Mouse (Mus musculus) forebrain, embryonic 12.5 days (tissue): ENCODE measurements around the gene Agrp. TPM values are rescaled to one million over a fixed set of nuclear protein-coding genes. Genes with fewer than 3 reads are reported as not detected.
"Not testable (repeated sequence)": the region's sequence is repeated elsewhere in the genome, so short reads cannot be mapped to it uniquely, and the experiment has no call there.

Experiments used
- ATAC-seq: fragments of 200-750 bp; cut with Nextera tagmentation; 2 replicates; pipeline ENCODE4 v1.8.0; 2017; ENCODE audit warnings: moderate TSS enrichment; ENCODE audit not compliant: low FRiP score
- H3K27ac ChIP-seq: fragments of 300-500 bp; sonication (generic); 2 replicates; pipeline ENCODE4 v1.5.1; 2016; ENCODE audit warnings: mild to moderate bottlenecking
- H3K27me3 ChIP-seq: fragments of 300-500 bp; sonication (generic); 2 replicates; pipeline ENCODE4 v1.6.1; 2016; ENCODE audit warnings: mild to moderate bottlenecking
- H3K36me3 ChIP-seq: fragments of 300-500 bp; sonication (generic); replicated peaks from 2 replicates; pipeline ENCODE4 v1.6.1; 2016; ENCODE audit warnings: mild to moderate bottlenecking
- H3K4me1 ChIP-seq: fragments of 300-500 bp; sonication (generic); 2 replicates; pipeline ENCODE4 v1.6.1; 2016
- H3K4me2 ChIP-seq: fragments of 300-500 bp; sonication (generic); 2 replicates; pipeline ENCODE4 v1.6.1; 2016; ENCODE audit warnings: mild to moderate bottlenecking, moderate library complexity
- H3K4me3 ChIP-seq: fragments of 300-500 bp; sonication (generic); replicated peaks from 2 replicates; pipeline ENCODE4 v1.5.1; 2016; ENCODE audit warnings: mild to moderate bottlenecking
- H3K9ac ChIP-seq: fragments of 300-500 bp; sonication (generic); 2 replicates; pipeline ENCODE4 v1.6.1; 2016; ENCODE audit warnings: mild to moderate bottlenecking
- H3K9me3 ChIP-seq: fragments of 300-500 bp; sonication (generic); 2 replicates; pipeline ENCODE4 v1.6.1; 2016
- WGBS: fragments of 180-500 bp; shearing (Covaris S2); methylation state at CpG from one replicate; pipeline ENCODE4 v1.1.7; 2016; 5-methylcytosine and 5-hydroxymethylcytosine counted together
- polyA plus RNA-seq: library from polyadenylated mRNA; unstranded; fragments of >200 nt; fragmentation: Nextera tagmentation; extraction: Ambion mirVana; gene quantifications from 2 replicates; pipeline ENCODE4 v1.2.1, GENCODE M21; 2016

Agrp gene
- polyA plus RNA-seq, 1 experiment from 2014 or later = 0.61 TPM

DNA sequence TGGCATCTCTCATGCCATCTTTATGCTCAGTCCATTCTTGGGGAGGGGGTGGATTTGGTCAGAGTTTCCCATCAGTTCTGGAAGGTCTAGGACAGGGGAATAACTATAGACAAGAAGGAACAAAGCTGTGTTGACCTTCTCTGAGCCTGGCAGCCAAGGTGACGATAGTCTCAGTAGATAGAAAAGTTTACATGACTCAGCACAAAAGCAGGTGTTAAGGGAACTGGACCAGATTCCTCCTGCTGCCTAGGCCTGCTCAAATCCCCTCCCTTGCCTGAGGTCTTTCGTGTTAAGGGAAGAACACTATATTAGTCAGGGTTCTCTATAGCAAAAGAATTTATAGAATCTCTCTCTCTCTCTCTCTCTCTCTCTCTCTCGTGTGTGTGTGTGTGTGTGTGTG lies 57.5 kb downstream of the Agrp start:
- no peaks in the 10 kb centered on the region for H3K36me3 ChIP-seq
- no peaks in the 10 kb centered on the region for H3K9me3 ChIP-seq
- no peak for ATAC-seq
- no peaks in the 10 kb centered on the region for H3K27me3 ChIP-seq
- no peak overlapping the region for H3K9ac ChIP-seq
- H3K4me1 ChIP-seq = no peaks in the 10 kb centered on the region
- 70% methylated on average over 3 of the region's 3 CpGs for WGBS
- no peak overlapping the region for H3K27ac ChIP-seq
- no peak overlapping the region for H3K4me3 ChIP-seq
- no peak overlapping the region for H3K4me2 ChIP-seq

DNA sequence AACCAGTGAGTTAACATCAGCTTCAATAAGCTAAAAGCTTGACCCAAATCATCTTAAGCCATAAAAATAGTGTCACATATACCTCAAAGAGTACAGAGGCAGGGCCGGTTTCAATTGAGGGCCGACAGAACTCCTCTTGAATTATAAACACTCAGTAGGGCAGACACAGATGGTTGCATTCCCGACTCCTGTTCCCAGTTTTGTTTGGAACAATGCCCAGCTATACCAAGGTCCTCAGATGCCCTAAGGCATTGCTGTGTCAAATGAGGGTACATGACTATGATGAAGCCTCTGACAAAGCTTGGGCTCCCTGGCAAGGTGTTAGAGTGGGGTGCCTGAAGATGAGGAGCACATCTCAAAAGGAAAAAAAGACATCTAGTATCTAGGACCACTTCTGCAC lies 61.7 kb downstream of the Agrp start:
- no peak overlapping the region for H3K27ac ChIP-seq
- H3K36me3 ChIP-seq = no peaks in the 10 kb centered on the region
- H3K4me1 ChIP-seq = no peaks in the 10 kb centered on the region
- H3K9me3 ChIP-seq = no peaks in the 10 kb centered on the region
- H3K27me3 ChIP-seq = no peaks in the 10 kb centered on the region
- no peak overlapping the region for H3K4me2 ChIP-seq
- no peak for ATAC-seq
- 72% methylated on average over 3 of the region's 3 CpGs for WGBS
- no peak overlapping the region for H3K4me3 ChIP-seq
- H3K9ac ChIP-seq = no peak overlapping the region

DNA sequence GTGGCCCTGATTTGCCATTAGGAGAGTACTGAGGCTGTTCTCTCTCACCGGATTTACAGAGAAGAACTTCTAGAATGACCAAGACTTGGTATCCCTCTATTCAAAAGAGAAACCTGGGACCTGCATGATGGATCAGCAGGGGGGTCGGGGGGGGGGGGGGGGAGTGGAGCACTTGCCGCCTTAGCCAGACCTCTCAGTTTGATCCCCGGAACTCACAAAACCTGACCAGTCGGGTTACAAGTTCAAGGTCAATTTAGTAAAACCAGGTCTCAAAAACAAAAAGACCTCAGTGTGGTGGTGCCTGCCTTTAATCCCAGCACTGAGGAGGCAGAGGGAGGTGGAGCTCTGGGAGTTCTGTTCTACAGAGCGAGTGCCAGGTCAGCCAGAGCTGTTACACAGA lies 62.5 kb downstream of the Agrp start:
- Histone ChIP-seq H3K36me3 (no peaks in the 10 kb centered on the region), H3K4me3 (no peak overlapping the region), H3K9ac (no peak overlapping the region), H3K4me1 (no peaks in the 10 kb centered on the region), H3K27me3 (no peaks in the 10 kb centered on the region), H3K27ac (no peak overlapping the region), H3K9me3 (no peaks in the 10 kb centered on the region), H3K4me2 (no peak overlapping the region)
- 57% methylated on average over 6 of the region's 6 CpGs for WGBS
- ATAC-seq = no peak

DNA sequence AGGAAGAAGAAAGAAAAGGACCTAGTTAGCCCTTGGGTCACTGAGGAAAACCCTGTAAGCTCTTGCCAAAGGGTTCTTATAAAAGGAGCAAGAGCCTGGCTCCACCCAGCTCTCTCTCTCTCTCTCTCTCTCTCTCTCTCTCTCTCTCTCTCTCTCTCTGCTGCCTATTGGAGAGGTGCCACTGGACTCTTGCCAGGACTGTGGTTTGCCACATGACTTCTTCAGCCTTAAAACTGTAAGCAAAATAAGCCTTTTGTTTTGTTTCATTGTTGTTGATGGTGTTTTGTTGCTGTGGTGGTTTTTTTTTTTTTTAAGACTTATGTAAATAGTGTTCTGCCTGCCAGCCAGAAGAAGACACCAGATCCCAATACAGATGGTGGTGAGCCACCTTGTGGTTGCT lies 63.8 kb downstream of the Agrp start:
- Histone ChIP-seq H3K27ac (no peak overlapping the region), H3K9ac (no peak overlapping the region), H3K4me2 (no peak overlapping the region), H3K4me1 (no peaks in the 10 kb centered on the region), H3K36me3 (no peaks in the 10 kb centered on the region), H3K27me3 (no peaks in the 10 kb centered on the region), H3K4me3 (no peak overlapping the region), H3K9me3 (no peaks in the 10 kb centered on the region)
- ATAC-seq = no peak

DNA sequence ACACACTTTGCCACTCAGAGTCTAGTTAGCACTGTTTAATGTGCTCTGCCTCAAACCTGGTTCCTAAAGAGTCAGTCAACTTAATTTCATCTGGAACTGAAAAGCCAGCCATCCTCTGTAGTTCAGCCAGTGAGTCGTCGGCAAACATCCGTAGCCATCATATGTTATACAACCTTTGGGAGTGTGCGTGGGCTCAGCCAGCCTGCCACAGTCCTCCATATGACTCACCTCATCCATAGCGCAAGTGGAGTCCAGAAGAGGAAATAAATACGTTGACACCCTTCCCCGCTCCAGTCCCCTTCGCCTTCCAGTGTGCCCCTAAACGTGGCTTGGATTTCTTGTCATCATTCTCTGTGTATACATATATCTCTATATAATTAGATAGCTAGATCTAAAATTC lies 65.4 kb downstream of the Agrp start:
- H3K27me3 ChIP-seq = no peaks in the 10 kb centered on the region
- WGBS = 93% methylated on average over 9 of the region's 9 CpGs

DNA sequence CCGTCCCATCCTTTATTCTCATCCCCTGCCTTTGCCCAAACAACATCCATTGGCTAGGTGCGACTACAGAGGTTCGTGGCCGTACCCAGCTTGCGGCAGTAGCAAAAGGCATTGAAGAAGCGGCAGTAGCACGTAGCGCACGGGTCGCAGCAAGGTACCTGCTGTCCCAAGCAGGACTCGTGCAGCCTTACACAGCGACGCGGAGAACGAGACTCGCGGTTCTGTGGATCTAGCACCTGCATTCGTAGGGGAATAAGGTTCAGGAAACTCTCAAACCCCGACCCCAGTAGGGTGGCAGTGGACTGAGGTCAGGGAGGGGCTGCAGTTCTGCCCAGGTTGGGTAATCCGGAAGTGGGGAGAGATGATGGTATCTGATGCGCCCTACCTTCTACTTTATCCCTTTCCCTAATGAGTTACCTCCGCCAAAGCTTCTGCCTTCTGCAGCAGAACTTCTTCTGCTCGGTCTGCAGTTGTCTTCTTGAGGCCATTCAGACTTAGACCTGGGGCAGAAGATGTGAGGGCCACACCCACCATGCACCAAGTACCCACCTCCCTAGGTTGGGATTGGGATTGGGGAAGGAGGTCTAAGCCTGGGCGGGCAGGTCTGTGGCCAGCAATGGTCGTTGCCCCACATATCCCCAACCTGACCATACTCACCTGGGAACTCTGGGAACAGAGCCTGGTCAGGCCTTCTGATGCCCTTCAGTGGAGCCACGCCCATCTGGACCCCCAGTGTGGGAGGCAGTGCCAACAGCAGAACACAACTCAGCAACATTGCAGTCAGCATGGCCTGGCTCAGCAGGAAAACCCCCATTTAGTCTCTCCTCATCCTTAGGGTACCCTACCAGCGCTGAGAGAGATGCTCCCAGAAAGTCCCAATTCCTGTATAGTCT lies 70.2 kb downstream of the Agrp start:
- Histone ChIP-seq H3K36me3 (no peaks in the 10 kb centered on the region), H3K27ac (no peak overlapping the region), H3K9me3 (no peaks in the 10 kb centered on the region), H3K9ac (peak overlapping the region; percentile 63), H3K27me3 (no peaks in the 10 kb centered on the region), H3K4me1 (peaks cover 25% of the 10 kb centered on the region), H3K4me2 (peak overlapping the region; percentile 89), H3K4me3 (peak overlapping the region; percentile 63)
- no peak for ATAC-seq
- WGBS = 31% methylated on average over 27 of the region's 27 CpGs

More for the DNA sequence above, 65.4 kb downstream of the Agrp start:
- no peak for ATAC-seq
- Histone ChIP-seq H3K4me1 (peaks cover 5% of the 10 kb centered on the region), H3K36me3 (no peaks in the 10 kb centered on the region), H3K4me2 (no peak overlapping the region), H3K9me3 (no peaks in the 10 kb centered on the region), H3K4me3 (no peak overlapping the region), H3K9ac (no peak overlapping the region), H3K27ac (no peak overlapping the region)

DNA sequence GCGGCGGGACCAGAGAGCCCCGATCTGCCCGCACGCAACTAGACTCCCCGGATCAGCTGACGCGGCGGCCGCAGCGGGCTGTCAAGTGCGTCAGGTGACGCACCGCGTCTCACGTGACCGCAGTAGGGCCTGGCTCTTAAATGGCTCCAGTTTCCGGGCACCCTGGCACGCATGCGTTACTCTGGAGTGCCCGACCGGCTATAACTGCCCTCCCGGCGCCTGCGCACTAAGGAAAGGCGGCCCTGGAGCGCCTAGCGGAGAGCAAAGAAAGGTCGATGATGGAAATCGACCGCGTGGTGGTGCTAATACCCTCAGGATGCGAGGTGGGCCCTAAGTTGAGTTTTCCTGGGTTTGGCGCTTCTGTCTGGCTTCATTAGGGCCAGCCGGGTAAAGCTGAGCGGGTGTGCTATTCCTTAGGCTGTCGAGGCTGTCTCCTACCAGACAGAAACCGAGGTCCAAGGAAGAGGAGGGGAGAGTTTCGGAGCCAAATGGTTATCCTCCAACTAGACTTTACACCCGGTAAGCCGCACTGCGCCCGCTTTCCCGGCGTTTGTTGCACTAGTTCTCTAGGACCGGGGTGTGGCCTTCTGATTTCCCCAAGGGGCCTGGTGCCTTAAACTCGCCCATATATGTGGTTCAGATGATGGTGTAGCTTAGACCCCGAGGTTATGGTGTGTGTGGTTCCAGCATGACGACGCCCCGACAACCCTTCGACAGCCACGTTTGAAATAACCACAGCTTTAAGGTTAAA lies 71.1 kb downstream of the Agrp start, which contains the start of gene Atp6v0d1:
Gene Atp6v0d1 (minus strand): TSS at position 96 of the 751 bp plus-strand sequence.
- Histone ChIP-seq H3K4me2 (peak within 1 kb of the TSS; percentile 89), H3K4me1 (peaks cover 25% of the 10 kb centered on the region), H3K9ac (peak within 1 kb of the TSS; percentile 79), H3K4me3 (peak within 1 kb of the TSS; percentile 63), H3K27ac (peak within 1 kb of the TSS; percentile 51), H3K9me3 (no peaks in the 10 kb centered on the region), H3K27me3 (no peaks in the 10 kb centered on the region), H3K36me3 (no peaks in the 10 kb centered on the region)
- WGBS = 4% methylated on average over 53 of the region's 53 CpGs
- peak; percentile 99 for ATAC-seq

DNA sequence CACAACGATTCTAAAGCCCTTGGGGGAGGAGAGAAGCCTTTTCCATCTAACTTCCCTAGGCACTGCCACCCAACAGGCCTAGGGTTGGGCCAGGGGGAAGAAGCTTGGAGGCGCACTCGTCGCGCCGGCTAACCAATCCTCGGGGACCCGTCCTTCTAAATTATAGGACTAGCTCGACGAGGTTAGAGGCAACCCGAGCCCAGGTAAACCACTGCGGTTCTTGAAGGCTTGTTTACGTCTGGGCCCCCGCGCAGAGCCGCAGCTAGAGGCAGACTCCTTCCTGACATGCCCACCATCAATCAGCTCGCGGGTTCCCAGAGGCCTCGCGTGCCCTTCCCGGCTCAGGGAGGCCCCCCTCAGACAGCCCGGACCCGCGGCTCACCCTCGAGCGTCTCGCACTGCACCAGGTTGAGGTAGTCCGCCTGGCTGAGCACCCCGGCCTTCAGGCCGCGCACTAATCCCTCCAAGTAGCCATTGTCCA lies 71.8 kb downstream of the Agrp start:
- Histone ChIP-seq H3K4me3 (peak overlapping the region; percentile 63), H3K4me1 (peaks cover 25% of the 10 kb centered on the region), H3K27me3 (no peaks in the 10 kb centered on the region), H3K36me3 (no peaks in the 10 kb centered on the region), H3K9me3 (no peaks in the 10 kb centered on the region), H3K4me2 (peak overlapping the region; percentile 89), H3K9ac (peak overlapping the region; percentile 79), H3K27ac (peak overlapping the region; percentile 51)
- peak; percentile 81 for ATAC-seq
- WGBS = under 1% methylated on average over 31 of the region's 31 CpGs

DNA sequence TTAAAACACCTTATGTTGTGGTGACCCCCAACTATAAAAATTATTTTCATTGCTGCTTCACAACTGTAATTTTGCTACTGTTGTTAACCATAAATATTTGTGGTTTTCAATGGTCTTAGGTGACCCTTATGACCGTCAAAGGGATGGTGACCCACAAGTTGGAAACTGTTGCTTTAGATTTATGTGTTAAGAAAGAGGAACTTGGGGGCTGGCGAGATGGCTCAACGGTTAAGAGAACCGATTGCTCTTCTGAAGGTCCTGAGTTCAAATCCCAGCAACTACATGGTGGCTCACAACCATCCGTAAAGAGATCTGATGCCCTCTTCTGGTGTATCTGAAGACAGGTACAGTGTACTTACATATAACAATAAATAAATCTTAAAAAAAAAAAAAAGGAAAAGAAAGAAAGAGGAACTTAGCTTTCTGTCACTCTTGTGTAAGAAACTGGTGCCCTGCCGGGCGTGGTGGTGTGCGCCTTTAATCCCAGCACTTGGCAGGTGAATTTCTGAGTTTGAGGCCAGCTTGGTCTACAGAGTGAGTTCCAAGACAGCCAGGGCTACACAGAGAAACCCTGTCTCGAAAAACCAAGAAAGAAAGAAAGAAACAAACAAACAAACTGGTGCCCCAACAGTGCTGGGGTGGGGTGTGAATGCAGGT lies 72.5 kb downstream of the Agrp start:
- ATAC-seq, H3K36me3 ChIP-seq, H3K27ac ChIP-seq, H3K9me3 ChIP-seq, H3K27me3 ChIP-seq: not testable (repeated sequence)
- Histone ChIP-seq H3K4me3 (peak overlapping the region; percentile 63), H3K4me1 (peaks cover 25% of the 10 kb centered on the region), H3K9ac (peak overlapping the region; percentile 79), H3K4me2 (peak overlapping the region; percentile 89)
- 88% methylated on average over 9 of the region's 9 CpGs for WGBS

DNA sequence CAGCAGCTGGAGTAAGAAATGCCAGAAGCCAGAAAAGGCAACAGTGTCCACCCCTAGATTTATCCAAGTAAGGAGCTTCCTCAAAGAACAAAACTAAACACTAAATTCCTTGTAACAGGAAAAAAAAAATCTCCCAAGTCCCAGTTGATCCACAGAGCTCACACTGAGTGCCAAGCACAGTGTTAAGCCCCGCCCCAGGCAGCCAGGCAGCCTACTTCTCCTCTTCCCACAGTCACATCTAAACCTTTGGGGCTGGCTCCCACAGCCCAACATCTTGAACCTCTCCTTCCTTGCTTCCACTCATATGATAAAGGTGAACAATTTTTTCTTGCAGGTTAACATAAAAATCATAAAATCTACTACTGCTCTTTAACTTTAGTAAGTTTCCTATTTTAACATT lies 73.3 kb downstream of the Agrp start:
- 0 out of 2 replicates have a peak, but pooled peaks cover 2% of the 10 kb centered on the region for H3K36me3 ChIP-seq
- WGBS = 85% methylated on average over 1 of the region's 1 CpGs
- no peak overlapping the region for H3K4me2 ChIP-seq
- H3K4me1 ChIP-seq = peaks cover 25% of the 10 kb centered on the region
- no peaks in the 10 kb centered on the region for H3K27me3 ChIP-seq
- H3K4me3 ChIP-seq = no peak overlapping the region
- no peak overlapping the region for H3K9ac ChIP-seq
- no peaks in the 10 kb centered on the region for H3K9me3 ChIP-seq
- no peak overlapping the region for H3K27ac ChIP-seq
- ATAC-seq = no peak

DNA sequence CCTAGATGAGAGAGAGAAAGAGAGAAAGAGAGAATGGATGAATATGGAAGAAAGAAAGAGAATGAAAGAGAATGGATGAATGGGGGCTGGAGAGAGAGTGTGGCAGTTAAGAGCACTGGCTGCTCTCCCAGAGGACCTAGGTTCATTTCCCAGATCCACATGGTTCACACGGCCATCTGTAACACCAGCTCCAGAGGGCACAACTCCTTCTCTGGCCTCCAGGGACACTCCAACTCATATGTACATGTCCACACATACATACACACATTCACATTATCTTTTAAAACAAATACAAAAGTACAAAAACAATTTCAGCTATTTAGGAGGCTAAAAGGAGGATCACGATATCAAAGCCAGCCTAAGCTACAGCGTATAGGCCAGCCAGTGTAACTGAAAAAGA lies 74.3 kb downstream of the Agrp start:
- H3K9me3 ChIP-seq = no peaks in the 10 kb centered on the region
- H3K4me1 ChIP-seq = peaks cover 25% of the 10 kb centered on the region
- WGBS = 95% methylated on average over 3 of the region's 3 CpGs
- no peak overlapping the region for H3K4me3 ChIP-seq
- H3K9ac ChIP-seq = no peak overlapping the region
- ATAC-seq = no peak
- no peak overlapping the region for H3K27ac ChIP-seq
- H3K4me2 ChIP-seq = no peak overlapping the region
- 0 out of 2 replicates have a peak, but pooled peaks cover 2% of the 10 kb centered on the region for H3K36me3 ChIP-seq
- no peaks in the 10 kb centered on the region for H3K27me3 ChIP-seq

DNA sequence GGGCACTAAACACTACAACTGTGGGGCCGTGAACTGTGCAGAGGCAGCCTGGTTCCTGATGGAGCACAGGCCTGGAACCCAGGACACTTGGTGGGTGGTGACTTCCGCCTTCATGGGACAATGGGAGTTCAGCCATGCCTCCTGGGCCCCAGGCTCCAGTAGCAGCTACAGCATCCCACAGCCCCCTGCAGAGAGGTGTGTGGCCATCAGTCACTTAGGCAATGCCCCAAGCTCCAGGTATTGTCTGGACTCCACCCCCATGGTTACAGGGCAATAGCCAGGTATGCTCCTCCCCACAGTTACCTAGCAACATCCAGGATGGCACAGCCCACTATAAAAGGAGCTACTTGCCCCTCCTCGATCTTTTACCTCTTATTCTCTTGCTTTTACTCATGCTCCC lies 82.0 kb downstream of the Agrp start:
- no peak overlapping the region for H3K27ac ChIP-seq
- H3K9ac ChIP-seq = no peak overlapping the region
- no peak for ATAC-seq
- no peak overlapping the region for H3K4me3 ChIP-seq
- H3K9me3 ChIP-seq = no peaks in the 10 kb centered on the region
- no peaks in the 10 kb centered on the region for H3K27me3 ChIP-seq
- no peak overlapping the region for H3K4me2 ChIP-seq
- no peaks in the 10 kb centered on the region for H3K4me1 ChIP-seq
- 71% methylated on average over 3 of the region's 3 CpGs for WGBS
- peaks cover 4% of the 10 kb centered on the region; the same call in 1 of the 2 replicates for H3K36me3 ChIP-seq
